Mouse (Mus musculus) layer of hippocampus, adult 11-12 months (tissue): ENCODE data around the gene Trak2.
"Not testable (repeated sequence)": the region's sequence is repeated elsewhere in the genome, so short reads cannot be mapped to it uniquely, and the experiment has no call there.

Experiments used
- DNase-seq: peaks from one replicate; pipeline ENCODE4 v3.0.0; 2022; ENCODE audit warnings: low spot score

Gene Trak2

DNA sequence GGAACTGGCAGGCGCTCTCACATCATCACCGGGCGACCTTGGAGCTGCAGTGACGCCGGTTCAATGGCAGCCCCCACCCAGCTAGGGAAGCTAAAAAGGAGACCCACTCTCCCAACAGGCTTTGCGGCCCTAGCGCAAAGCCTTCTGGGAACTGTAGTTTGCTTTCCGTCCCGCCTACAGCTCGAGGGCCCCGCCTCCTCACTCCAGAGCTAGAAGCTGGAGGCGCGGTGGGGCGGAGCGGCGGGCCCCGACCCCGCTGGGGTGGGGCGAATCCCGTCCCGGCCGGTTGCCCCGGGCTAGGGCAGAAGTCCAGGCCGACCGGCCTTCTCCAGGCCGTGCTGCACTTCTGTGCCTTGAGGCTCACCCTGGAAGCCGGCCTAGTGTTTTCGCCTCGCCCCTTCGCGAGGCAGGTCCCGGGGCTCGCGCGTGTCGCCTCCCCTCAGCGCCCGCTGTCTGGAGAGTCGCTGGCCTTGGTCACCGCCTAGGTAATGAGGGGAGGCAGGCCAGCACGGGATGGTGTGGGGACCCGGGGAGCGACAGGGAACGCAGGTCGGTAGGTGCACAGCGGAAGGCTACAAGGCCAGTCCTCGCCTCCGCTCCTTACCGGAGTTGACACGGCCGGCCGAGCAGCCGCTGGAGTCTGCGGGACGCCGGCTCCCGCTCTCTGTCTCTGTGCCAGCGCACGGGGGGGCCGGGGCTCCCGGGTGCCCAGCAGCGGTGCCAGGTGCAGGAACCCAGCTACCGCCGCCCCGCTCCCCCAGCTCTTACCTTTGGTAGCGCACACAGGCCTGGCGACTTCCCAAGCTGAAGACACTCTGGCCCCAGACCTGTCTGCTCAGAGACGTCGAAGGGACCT lies at the start of gene Trak2, which contains the start of gene Stradb:
Trak2 (minus strand) TSS at position 65 of the 856 bp plus-strand sequence.
Stradb (plus strand) TSS at position 157 of the 856 bp plus-strand sequence.
- DNase-seq, result peak; percentile 96

DNA sequence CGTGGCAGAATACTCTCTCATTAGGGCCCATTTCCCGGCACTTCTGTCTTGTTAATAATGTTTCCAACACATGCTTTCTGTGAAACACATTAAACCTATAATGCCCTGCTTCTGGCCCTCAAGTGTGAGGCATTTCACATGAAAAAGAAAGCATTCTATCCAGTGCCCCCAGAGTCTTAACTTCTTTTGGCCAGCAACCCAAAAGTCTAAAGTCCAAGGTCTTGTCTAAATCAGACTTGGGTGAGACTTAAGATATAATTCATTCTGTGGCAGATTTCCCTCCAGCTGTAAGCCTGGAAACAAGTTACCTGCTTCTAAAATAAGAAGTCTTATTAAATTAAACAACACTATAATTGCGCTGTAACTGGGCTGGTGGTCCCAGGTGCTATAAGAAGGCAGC lies 48.3 kb upstream of the Trak2 start:
- no peak for DNase-seq

DNA sequence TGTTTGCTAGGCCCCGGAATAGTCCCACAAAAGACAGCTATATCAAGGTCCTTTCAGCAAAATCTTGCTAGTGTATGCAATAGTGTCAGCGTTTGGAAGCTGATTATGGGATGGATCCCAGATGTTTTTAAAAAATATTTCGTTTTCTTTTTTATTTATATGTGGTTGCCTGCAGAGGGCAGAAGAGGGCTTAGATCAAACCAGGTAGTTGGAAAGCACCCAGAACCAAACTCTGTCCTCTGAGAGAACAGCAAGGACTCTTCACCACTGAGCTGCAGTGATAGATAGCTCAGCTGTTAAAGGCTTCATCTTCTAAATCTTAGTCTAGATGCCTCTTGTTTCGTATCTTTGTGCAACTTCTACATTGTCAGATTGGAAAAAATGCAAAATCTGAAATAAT lies 36.0 kb upstream of the Trak2 start:
- DNase-seq, result no peak

DNA sequence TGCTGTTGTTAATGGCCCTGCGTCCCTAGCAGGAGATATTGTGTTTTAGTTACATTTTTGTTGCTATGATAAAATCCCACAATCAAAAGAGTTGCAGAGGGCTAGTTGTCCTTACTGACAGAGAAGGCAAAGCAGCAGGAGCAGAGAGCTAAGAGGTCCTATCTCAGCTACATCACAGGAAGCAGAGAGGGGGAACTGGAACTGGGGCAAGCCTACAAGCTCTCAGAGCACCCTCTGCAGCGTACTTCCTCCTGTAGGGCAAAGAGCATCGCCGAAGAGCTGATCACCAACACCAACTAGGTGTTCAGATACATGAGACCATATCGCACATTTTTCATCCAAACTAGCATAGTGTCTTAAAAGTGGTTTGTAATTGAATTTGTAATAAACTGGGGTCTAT lies 22.1 kb upstream of the Trak2 start:
- DNase-seq, result no peak

DNA sequence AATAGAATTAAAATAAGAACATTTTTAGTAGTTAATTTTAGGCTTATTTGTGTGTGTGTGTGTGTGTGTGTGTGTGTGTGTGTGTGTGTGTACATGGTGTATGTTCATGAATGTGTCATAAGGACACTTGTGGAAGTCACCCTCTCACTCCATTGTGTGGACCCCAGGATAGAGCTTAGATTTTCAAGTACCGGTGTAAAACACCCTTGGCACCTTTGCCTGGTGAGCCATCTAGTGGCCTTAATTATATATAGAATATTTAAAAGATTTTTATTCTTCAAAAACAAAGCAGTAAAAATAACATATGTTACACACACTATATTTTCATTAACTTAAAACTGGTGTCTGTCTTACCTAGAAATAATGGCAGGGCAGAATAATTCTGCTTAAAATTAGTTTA lies 20.5 kb upstream of the Trak2 start:
- DNase-seq, result no peak

DNA sequence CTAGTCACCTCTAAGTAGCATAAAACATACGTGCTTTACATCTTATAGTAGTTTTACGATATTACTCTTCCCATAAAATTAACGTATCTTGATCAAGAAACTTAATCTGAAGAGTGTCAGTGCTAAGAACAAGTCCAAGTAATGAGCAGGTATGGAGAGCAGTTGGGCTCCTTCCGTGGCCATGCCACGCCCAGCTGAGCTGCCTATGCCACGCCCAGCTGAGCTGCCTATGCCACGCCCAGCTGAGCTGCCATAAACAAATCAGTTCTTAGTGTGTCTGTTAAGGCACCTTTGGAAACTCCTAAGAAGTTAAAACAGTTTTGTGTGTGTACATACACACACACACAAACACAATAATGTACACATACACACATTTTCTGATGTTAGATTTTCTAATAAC lies 19.9 kb upstream of the Trak2 start:
- no peak for DNase-seq

DNA sequence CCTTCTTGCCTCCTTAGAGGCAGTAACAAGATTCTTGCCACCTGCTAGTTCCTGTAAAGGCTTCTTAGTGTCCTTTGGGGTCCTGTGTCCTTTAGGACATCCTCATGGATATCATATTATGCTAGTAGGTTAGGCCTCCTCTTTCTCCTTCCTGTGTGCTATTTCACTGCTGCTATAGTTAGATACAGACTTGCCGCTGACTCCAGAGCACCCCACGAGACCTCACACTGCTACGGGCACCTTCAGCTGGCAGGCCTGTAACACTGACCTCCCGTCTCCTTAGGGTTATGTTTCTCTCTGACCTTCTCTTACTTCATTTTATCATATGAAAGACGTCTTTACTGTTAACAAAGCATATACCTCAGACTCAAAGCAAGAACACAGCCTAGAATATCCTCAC lies 11.4 kb upstream of the Trak2 start:
- no peak for DNase-seq

DNA sequence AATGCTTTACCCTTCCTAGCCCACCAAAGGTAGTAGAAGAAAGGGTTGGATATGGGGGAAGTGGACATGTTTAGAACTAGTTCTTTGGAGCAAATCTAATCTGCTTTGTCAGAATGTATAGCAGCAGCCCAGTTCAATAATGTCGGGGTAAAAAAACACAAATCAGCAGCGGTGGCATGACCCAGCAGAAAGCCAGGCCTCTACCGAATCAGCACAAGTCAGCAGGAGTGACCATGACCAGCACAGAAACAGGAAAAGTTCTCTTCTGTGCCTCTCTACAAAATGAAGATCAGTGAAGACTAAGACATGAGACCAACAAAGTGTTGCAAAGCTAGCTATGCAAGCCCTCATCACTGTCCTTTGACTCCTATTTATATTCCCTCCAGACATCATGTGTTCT lies 9.0 kb upstream of the Trak2 start:
- no peak for DNase-seq

- no peak for DNase-seq
These were observed 322 bp downstream of the Trak2 start for GRCm38 (mm10) chr1:58972851-58973365.

- no peak for DNase-seq
These were observed 2.1 kb downstream of the Trak2 start for GRCm38 (mm10) chr1:58971097-58971496.

DNA sequence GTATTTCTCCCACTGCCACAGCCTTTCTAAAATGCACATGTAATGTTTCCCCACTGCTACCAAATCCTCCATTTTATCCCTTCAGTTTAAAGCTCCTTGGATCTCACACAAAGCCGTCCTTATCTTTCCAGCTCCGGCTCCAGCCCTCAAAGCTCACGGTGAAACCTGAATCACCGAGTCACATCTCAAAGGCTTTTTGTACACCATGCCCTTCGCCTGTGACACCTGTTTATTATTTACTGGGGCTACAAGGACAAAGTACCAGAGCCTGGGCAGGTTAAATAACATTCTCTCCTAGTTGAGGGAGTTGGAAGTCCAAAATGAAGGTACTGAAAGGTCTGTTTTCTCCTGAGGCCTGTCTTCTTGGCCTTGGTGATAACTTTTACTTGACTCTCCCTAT lies 3.2 kb downstream of the Trak2 start:
- no peak for DNase-seq

DNA sequence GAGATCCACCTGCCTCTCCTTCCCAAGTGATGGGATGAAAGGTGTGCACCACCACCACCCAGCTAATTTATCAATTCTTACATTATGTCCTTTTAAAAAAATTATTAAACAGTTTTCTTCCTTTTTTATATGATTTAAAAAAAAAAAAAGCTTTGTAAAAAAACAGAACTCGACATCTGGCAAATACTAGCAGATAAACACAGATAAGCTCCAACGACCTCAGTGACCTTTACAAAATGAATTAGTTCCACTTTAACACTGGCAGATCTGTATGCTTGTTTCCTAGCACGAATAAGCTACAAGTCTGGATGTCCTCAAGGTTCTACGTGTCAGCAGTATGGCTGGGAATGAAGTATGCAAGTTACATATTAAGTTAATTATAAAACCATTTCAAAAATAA lies 5.7 kb downstream of the Trak2 start:
- no peak for DNase-seq

- no peak for DNase-seq
These were observed 10.4 kb downstream of the Trak2 start for GRCm38 (mm10) chr1:58962865-58963264.

DNA sequence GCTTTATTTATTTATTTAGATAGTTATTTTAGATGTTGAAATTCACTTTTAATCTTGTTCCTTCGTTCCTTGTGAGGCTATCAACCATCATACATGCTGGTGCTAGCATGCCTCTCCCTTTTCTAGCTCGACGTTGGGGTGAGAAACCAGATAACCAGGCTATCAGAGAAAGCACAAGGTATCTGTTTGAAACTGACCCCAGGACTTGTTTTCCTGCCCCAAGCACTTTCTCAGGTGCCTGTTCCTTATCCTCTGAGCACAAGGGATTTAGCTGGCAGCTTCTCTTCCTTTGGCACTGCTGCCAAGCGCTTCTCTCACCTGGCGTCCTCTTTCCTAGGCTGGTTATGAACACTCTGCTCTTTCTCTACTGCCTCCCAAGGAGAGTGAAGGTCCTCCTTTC lies 10.8 kb downstream of the Trak2 start:
- no peak for DNase-seq

DNA sequence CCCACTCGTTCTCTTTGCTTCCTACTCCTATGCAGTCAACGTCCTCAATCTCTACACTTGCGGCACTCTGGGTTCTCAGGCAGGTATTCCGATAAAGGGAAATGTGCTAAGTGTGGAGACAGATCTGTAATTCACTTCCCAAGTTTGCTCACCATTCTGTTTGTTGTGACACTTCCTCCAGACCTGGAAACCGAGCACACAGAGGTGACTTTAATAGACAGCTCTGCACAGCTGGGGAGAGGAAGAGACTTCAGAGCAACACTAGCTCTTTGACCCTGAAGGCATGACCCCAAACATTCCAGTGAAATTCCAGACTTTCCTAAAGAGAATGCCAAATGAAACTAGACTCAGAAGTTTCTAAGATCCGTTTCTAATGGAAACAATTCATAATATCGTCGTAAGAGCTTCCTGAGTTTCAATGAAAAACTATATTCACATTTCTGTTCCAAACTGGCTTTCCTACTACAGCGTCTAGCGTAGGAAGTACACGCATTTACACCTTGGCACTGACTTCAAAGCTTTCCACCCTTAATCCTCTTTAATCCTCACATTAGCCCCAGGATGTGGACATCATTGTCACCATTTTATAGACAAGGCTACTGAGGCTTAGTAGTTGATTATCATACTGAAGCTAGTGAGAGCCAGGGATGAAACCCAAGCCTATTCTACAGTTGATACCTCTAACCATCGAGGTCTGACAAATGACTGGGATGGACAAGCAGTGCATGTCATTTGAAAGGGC lies 11.9 kb downstream of the Trak2 start:
- no peak for DNase-seq

- DNase-seq, result no peak
These were observed 13.5 kb downstream of the Trak2 start for GRCm38 (mm10) chr1:58959682-58960081.

DNA sequence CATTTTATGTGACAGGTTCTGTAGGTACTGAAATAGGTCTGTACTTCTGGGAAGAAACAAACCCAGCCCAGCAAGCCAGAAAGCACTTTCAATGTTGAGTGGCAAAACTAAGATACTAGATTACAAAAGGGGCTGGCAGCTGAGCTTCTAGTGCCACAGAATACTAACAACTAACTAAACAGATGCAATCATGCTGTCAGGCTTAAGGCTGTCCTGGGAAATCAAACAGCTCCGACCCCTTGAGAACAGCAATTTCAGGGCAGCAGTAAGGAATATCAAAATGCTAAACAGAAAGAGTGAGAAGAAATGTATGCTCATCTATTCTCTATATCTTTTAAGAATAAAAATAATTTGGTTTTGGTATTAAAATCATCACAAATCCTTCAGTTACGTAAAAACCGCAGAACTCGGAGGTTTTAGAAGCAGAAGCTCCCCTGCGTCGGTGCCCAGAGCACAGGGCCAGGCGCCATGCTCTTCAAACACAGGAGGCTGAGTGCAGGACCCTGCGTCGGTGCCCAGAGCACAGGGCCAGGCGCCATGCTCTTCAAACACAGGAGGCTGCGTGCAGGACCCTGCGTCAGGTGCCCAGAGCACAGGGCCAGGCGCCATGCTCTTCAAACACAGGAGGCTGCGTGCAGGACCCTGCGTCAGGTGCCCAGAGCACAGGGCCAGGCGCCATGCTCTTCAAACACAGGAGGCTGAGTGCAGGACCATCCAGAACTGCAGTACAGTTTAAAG lies 14.3 kb downstream of the Trak2 start:
- DNase-seq, result not testable (repeated sequence)

GRCm38 (mm10) chr1:58957931-58958330 lies 15.3 kb downstream of the Trak2 start:
- DNase-seq, result no peak

- DNase-seq, result no peak
These were observed 17.0 kb downstream of the Trak2 start for GRCm38 (mm10) chr1:58956229-58956628.

GRCm38 (mm10) chr1:58955716-58956115 lies 17.5 kb downstream of the Trak2 start:
- DNase-seq, result no peak

DNA sequence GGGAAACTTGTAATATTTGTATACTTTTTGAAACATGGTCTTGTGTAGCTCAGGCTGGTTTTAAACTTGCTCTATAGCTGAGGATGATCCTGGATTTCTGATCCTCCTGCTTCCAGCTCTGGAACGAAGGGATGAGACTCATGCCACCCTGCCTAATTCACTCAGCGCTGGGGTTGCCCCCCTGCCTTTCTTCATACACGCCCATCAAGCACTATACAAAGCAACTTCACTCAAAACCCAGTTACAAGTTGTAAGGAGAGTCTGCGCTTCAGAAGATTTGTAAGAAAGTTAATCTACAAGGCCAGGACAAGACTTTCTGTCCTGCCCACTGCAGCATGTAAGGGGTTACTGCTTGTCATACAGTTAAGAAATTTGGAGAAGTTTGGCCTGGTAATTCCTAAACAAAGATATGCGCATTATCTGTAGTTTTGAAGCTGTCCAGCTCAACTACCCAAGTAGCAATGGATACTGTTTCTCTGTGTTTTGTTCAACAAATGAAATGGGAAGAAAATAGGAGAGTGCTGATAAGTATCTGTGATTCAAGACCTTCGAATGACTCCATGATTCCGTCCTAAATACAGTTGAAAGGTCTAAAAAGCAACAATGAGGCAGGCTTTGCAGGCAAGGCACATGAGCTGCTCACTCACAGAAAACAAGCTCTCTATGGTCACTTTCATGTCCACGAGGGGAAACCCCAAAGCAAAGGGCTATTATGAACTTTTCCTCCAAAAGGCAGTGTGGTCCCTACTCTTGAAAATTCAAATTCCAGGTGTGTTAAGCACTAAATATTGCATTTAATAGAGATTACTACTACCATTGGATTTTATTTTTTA lies 18.4 kb downstream of the Trak2 start:
- no peak for DNase-seq
